ENCODE assay signal across 20 mouse cellular contexts in the genomic region with DNA sequence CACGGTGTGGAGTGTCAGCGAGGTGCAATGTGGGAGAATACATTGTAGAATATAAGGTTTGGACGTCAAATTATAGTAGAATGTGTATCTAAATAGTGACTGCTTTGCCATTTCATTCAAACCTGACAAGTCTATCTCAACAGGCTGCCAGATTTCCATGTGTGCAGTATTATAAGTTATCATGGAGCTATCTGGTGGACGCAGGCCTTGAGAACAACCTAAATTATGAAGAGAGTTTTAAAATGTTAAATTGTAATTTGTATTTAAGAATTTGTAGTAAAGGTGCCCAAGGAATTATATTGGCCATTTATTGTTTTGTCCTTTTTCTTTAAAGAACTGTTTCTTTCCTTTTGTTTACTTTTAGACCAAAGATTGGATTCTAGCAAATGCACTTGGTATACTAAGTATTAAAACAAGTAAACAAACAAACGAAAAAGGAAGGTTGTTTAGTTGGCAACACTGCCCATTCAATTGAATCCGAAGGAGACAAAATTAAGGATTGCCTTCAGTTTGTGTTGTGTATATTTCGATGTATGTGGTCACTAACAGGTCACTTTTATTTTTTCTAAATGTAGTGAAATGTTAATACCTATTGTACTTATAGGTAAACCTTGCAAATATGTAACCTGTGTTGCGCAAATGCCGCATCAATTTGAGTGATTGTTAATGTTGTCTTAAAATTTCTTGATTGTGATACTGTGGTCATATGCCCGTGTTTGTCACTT. TPM values are rescaled to one million over a fixed set of nuclear protein-coding genes. Genes with fewer than 3 reads are reported as not detected.
A peak's percentile ranks its signal among the peaks of the same experiment; 100 is the strongest.
DNase-seq lines count a peak whose midpoint lies in the region; ATAC-seq and TF ChIP-seq lines count a peak whose summit lies in the region.
"Had no signal": no experiment of that assay in that cellular context is flagged by ENCODE, and none has a peak within 500 bp of the region (broad histone marks: within the 10 kb centered on the region; RNA-seq: fewer than 3 reads in every experiment).

No protein-coding gene starts in this region.

- no peaks in the 10 kb centered on the region for H3K79me2 ChIP-seq in liver, adult 2 months (ENCODE audit: control insufficient read depth, insufficient read depth, low read length)

- H3K36me3 ChIP-seq in liver, adult 2 months (ENCODE audit: control insufficient read depth, insufficient read depth, low read length), result no peaks in the 10 kb centered on the region
- no peaks in the 10 kb centered on the region for H3K36me3 ChIP-seq in embryonic facial prominence, embryonic 12.5 days
- 0 out of 2 replicates have a peak, but pooled peaks cover 2% of the 10 kb centered on the region for H3K36me3 ChIP-seq in forebrain, embryonic 16.5 days (ENCODE audit: control insufficient read depth, insufficient read depth)
- H3K36me3 ChIP-seq: heart, embryonic 13.5 days; intestine, embryonic 15.5 days had no signal

- no peak for TF ChIP-seq POLR2A in liver, adult 2 months (IDR thresholded peaks at IDR 0.05; ENCODE audit: extremely low read depth, insufficient read depth, low read length)

- TF ChIP-seq CTCF in liver, adult 2 months (IDR thresholded peaks at IDR 0.05; ENCODE audit: low read depth, low read length), result no peak

- H3K9ac ChIP-seq in liver, adult 2 months (ENCODE audit: low read depth, low read length), result no peak overlapping the region
- no peak overlapping the region for H3K9ac ChIP-seq in embryonic facial prominence, embryonic 12.5 days
- peak overlapping the region; percentile 98 for H3K9ac ChIP-seq in forebrain, embryonic 16.5 days (replicated peaks; ENCODE audit: low read depth, low read length)
- H3K9ac ChIP-seq: heart, embryonic 13.5 days; intestine, embryonic 15.5 days had no signal

- H3K27me3 ChIP-seq in liver, adult 2 months (ENCODE audit: control insufficient read depth, insufficient read depth, low read length), result peaks cover 35% of the 10 kb centered on the region
- peaks cover 65% of the 10 kb centered on the region for H3K27me3 ChIP-seq in embryonic facial prominence, embryonic 12.5 days
- no peaks in the 10 kb centered on the region for H3K27me3 ChIP-seq in forebrain, embryonic 16.5 days (replicated peaks; ENCODE audit: control insufficient read depth, insufficient read depth, low read length)
- H3K27me3 ChIP-seq: CH12.LX had no signal

- no peaks in the 10 kb centered on the region for H3K9me3 ChIP-seq in embryonic facial prominence, embryonic 12.5 days
- H3K9me3 ChIP-seq in forebrain, embryonic 16.5 days (ENCODE audit: control insufficient read depth, low read length), result no peaks in the 10 kb centered on the region
- H3K9me3 ChIP-seq: heart, embryonic 13.5 days; intestine, embryonic 15.5 days had no signal

- intact Hi-C loops in heart, postnatal 36 days (cut with DNase I), result no loop called here

- H3K4me2 ChIP-seq in embryonic facial prominence, embryonic 12.5 days (replicated peaks), result no peak overlapping the region
- H3K4me2 ChIP-seq in forebrain, embryonic 16.5 days (ENCODE audit: low read length), result no peak overlapping the region
- H3K4me2 ChIP-seq: heart, embryonic 13.5 days; liver, embryonic 11.5 days had no signal

- DNase-seq in liver, adult 2 months (ENCODE audit: extremely low read depth, low read depth, low spot score), result peak; percentile 9
- no peak for DNase-seq in liver
- peak; percentile 48 for DNase-seq in retina, postnatal 1 day
- DNase-seq in lung, postnatal 14 days, result no peak
- DNase-seq in heart, postnatal 36 days, result no peak
- DNase-seq: cerebellum, adult 9-11 months; kidney, postnatal 25 days; right cerebral cortex, postnatal 25 days; thymus, postnatal 36 days had no signal

- ATAC-seq in embryonic facial prominence, embryonic 12.5 days (ENCODE audit: insufficient number of reproducible peaks, insufficient read depth, low FRiP score, low TSS enrichment), result no peak
- ATAC-seq in forebrain, embryonic 16.5 days, result no peak
- ATAC-seq: Patski had no signal

- peaks cover 2% of the 10 kb centered on the region; the same call in 1 of the 2 replicates for H3K4me1 ChIP-seq in liver, adult 2 months (ENCODE audit: control insufficient read depth, insufficient read depth, low read length)
- peaks cover 7% of the 10 kb centered on the region; the same call in 1 of the 2 replicates for H3K4me1 ChIP-seq in embryonic facial prominence, embryonic 12.5 days
- H3K4me1 ChIP-seq in forebrain, embryonic 16.5 days (replicated peaks; ENCODE audit: control insufficient read depth, insufficient read depth, low read length), result no peaks in the 10 kb centered on the region

- WGBS in liver, adult 2 months, result 17% methylated on average over 10 of the region's 10 CpGs
- WGBS in embryonic facial prominence, embryonic 12.5 days, result 10% methylated on average over 10 of the region's 10 CpGs
- WGBS in forebrain, embryonic 16.5 days, result 2% methylated on average over 10 of the region's 10 CpGs

- no peak overlapping the region for H3K27ac ChIP-seq in liver, adult 2 months (replicated peaks; ENCODE audit: insufficient read depth, low read depth, low read length)
- H3K27ac ChIP-seq in embryonic facial prominence, embryonic 12.5 days, result no peak overlapping the region
- peak overlapping the region; percentile 100 for H3K27ac ChIP-seq in forebrain, embryonic 16.5 days (ENCODE audit: low read length)
- H3K27ac ChIP-seq: heart, embryonic 13.5 days; intestine, embryonic 15.5 days had no signal

- H3K4me3 ChIP-seq in liver, adult 2 months (ENCODE audit: insufficient read depth, low read depth, low read length), result no peak overlapping the region
- peak overlapping the region; percentile 39 for H3K4me3 ChIP-seq in embryonic facial prominence, embryonic 12.5 days
- peak overlapping the region; percentile 80 for H3K4me3 ChIP-seq in forebrain, embryonic 16.5 days (replicated peaks; ENCODE audit: low read length)
- H3K4me3 ChIP-seq: erythroblast, embryonic 14.5 days; intestine, embryonic 15.5 days; myocyte had no signal

RNA-seq across cellular contexts. Expression of a gene that starts 1.3 kb away (rescaled TPM):
- total RNA-seq in liver, adult 2 months (2014; rRNA removed), result not detected in 2 replicates
- not detected in 2 replicates for polyA plus RNA-seq in liver, adult 2 months (2012; rRNA removed)
- polyA plus RNA-seq in embryonic facial prominence, embryonic 12.5 days (2016; fragmentation: Nextera tagmentation; extraction: Ambion mirVana), result 0.05 TPM in 1 of 2 replicates, not detected in the other
- 3.6 and 4.0 TPM in 2 replicates for polyA plus RNA-seq in forebrain, embryonic 16.5 days (2015; fragmentation: Nextera tagmentation; extraction: Ambion mirVana)
- not detected for total RNA-seq in heart, postnatal 36 days (2021)
- total RNA-seq: CH12.LX; gastrocnemius, adult 8-10 months had no signal
- polyA plus RNA-seq: erythroblast, embryonic 14.5 days; heart, embryonic 13.5 days; intestine, embryonic 15.5 days; liver, embryonic 11.5 days; myocyte; Patski; stomach, embryonic 14.5 days had no signal

RNA-seq across cellular contexts. Expression of a gene that starts 3.8 kb away (rescaled TPM):
- not detected in 2 replicates for total RNA-seq in liver, adult 2 months (2014; rRNA removed)
- not detected in 2 replicates for polyA plus RNA-seq in liver, adult 2 months (2012; rRNA removed)
- polyA plus RNA-seq in embryonic facial prominence, embryonic 12.5 days (2016; fragmentation: Nextera tagmentation; extraction: Ambion mirVana), result 2.1 and 3.1 TPM in 2 replicates
- 92.9 and 103 TPM in 2 replicates for polyA plus RNA-seq in forebrain, embryonic 16.5 days (2015; fragmentation: Nextera tagmentation; extraction: Ambion mirVana)
- total RNA-seq in heart, postnatal 36 days (2021), result not detected
- total RNA-seq: CH12.LX; gastrocnemius, adult 8-10 months had no signal
- polyA plus RNA-seq: intestine, embryonic 15.5 days; myocyte; Patski; stomach, embryonic 14.5 days had no signal

Comparison
In these comparisons a context has a peak if more than half of its experiments do, and no peak if none do; other contexts are left out.
1. DNase-seq: peak in liver, adult 2 months (single experiment) and retina, postnatal 1 day (single experiment); none in liver (single experiment), lung, postnatal 14 days (single experiment) and heart, postnatal 36 days (0 of 2).
2. RNA of a gene that starts 3.8 kb away (polyA plus RNA-seq): 92.9 to 103 TPM in forebrain, embryonic 16.5 days; 2.1 to 3.1 TPM in embryonic facial prominence, embryonic 12.5 days and not detected in liver, adult 2 months; every median in the first group is over 10 times any median in the second.